8 mouse cellular contexts compared by ENCODE assay signal in genomic region chr19:46347936-46348668, GRCm38 (mm10). TPM values are rescaled to one million over a fixed set of nuclear protein-coding genes. Genes with fewer than 3 reads are reported as not detected.
DNase-seq lines count a peak whose midpoint lies in the region; ATAC-seq and TF ChIP-seq lines count a peak whose summit lies in the region.

No protein-coding gene starts in this region.

- no peaks in the 10 kb centered on the region for H3K9me3 ChIP-seq in limb, embryonic 14.5 days (ENCODE audit: control insufficient read depth, low read length)
- H3K9me3 ChIP-seq in stomach, embryonic 16.5 days (replicated peaks; ENCODE audit: control insufficient read depth, low read length), result no peaks in the 10 kb centered on the region

- no peak for DNase-seq in cerebellum, adult 2 months
- no peak for DNase-seq in cerebellum, adult 11-12 months
- no peak for DNase-seq in testis, postnatal 14 days (ENCODE audit: low spot score)
- peak; percentile 39 for DNase-seq in limb, embryonic 14.5 days (ENCODE audit: low spot score)
- no peak for DNase-seq in right cerebral cortex, postnatal 14 days
- no peak for DNase-seq in thymus, postnatal 25 days

- no peaks in the 10 kb centered on the region for H3K36me3 ChIP-seq in testis, adult 2 months (ENCODE audit: control insufficient read depth, insufficient read depth, low read length)
- no peaks in the 10 kb centered on the region for H3K36me3 ChIP-seq in limb, embryonic 14.5 days (ENCODE audit: control insufficient read depth, insufficient read depth, low read length)
- no peaks in the 10 kb centered on the region for H3K36me3 ChIP-seq in stomach, embryonic 16.5 days (ENCODE audit: control insufficient read depth, insufficient read depth, low read length)

- H3K4me2 ChIP-seq in limb, embryonic 14.5 days (replicated peaks; ENCODE audit: low read depth, low read length, severe bottlenecking), result peak overlapping the region; percentile 85
- H3K4me2 ChIP-seq in stomach, embryonic 16.5 days (ENCODE audit: low read depth, low read length), result peak overlapping the region; percentile 81

- H3K9ac ChIP-seq in limb, embryonic 14.5 days (ENCODE audit: low read depth, low read length, severe bottlenecking), result peak overlapping the region; percentile 80
- peak overlapping the region; percentile 89 for H3K9ac ChIP-seq in stomach, embryonic 16.5 days (ENCODE audit: low read length)

- no peaks in the 10 kb centered on the region for H3K27me3 ChIP-seq in cerebellum, adult 2 months (ENCODE audit: control insufficient read depth, insufficient read depth, low read length)
- no peaks in the 10 kb centered on the region for H3K27me3 ChIP-seq in testis, adult 2 months (ENCODE audit: control insufficient read depth, insufficient read depth, low read length)
- H3K27me3 ChIP-seq in limb, embryonic 14.5 days (ENCODE audit: control insufficient read depth, insufficient read depth, low read length), result no peaks in the 10 kb centered on the region
- no peaks in the 10 kb centered on the region for H3K27me3 ChIP-seq in stomach, embryonic 16.5 days (ENCODE audit: control insufficient read depth, insufficient read depth, low read length)

- peak overlapping the region; percentile 97 for H3K27ac ChIP-seq in cerebellum, adult 2 months (ENCODE audit: insufficient read depth, low read length)
- peak overlapping the region; percentile 84 for H3K27ac ChIP-seq in testis, adult 2 months (ENCODE audit: control insufficient read depth, insufficient read depth, low read depth, low read length)
- H3K27ac ChIP-seq in limb, embryonic 14.5 days (replicated peaks; ENCODE audit: low read depth, low read length), result peak overlapping the region; percentile 79
- peak overlapping the region; percentile 76 for H3K27ac ChIP-seq in stomach, embryonic 16.5 days (ENCODE audit: low read length)

- no peak for TF ChIP-seq POLR2A in cerebellum, adult 2 months (IDR thresholded peaks at IDR 0.05; ENCODE audit: borderline replicate concordance, insufficient read depth, low read length)
- TF ChIP-seq POLR2A in testis, adult 2 months (IDR thresholded peaks at IDR 0.05; ENCODE audit: control insufficient read depth, low read depth, low read length), result no peak
- TF ChIP-seq POLR2A in limb, embryonic 14.5 days (IDR thresholded peaks at IDR 0.05; ENCODE audit: borderline replicate concordance, extremely low read depth, insufficient read depth, insufficient read length), result no peak

- H3K4me1 ChIP-seq in cerebellum, adult 2 months (ENCODE audit: control insufficient read depth, insufficient read depth, low read length), result peaks cover 5% of the 10 kb centered on the region
- H3K4me1 ChIP-seq in testis, adult 2 months (ENCODE audit: control insufficient read depth, insufficient read depth, low read length), result peaks cover 12% of the 10 kb centered on the region
- 0 out of 2 replicates have a peak, but pooled peaks cover 7% of the 10 kb centered on the region for H3K4me1 ChIP-seq in limb, embryonic 14.5 days (ENCODE audit: control insufficient read depth, insufficient read depth, low read length)
- peaks cover 13% of the 10 kb centered on the region for H3K4me1 ChIP-seq in stomach, embryonic 16.5 days (ENCODE audit: control insufficient read depth, insufficient read depth, low read length)

- WGBS in cerebellum, adult 2 months, result 19% methylated on average over 14 of the region's 14 CpGs
- WGBS in limb, embryonic 14.5 days, result 27% methylated on average over 14 of the region's 14 CpGs
- WGBS in stomach, embryonic 16.5 days, result 28% methylated on average over 14 of the region's 14 CpGs

- no peak for ATAC-seq in limb, embryonic 14.5 days (ENCODE audit: low FRiP score, low read depth)
- ATAC-seq in stomach, embryonic 16.5 days (ENCODE audit: insufficient read depth, low FRiP score), result peak; percentile 4; the same call in 1 of the 2 replicates

- TF ChIP-seq CTCF in cerebellum, adult 2 months (IDR thresholded peaks at IDR 0.05; ENCODE audit: borderline replicate concordance, insufficient read depth, low read depth, low read length), result no peak
- TF ChIP-seq CTCF in testis, adult 2 months (IDR thresholded peaks at IDR 0.05; ENCODE audit: control insufficient read depth, insufficient read depth, insufficient replicate concordance, low read depth, low read length), result no peak

- H3K4me3 ChIP-seq in cerebellum, adult 2 months (replicated peaks; ENCODE audit: insufficient read depth, low read depth, low read length), result peak overlapping the region; percentile 74
- peak overlapping the region; percentile 81 for H3K4me3 ChIP-seq in testis, adult 2 months (ENCODE audit: control insufficient read depth, low read depth, low read length)
- peak overlapping the region; percentile 76 for H3K4me3 ChIP-seq in limb, embryonic 14.5 days (replicated peaks; ENCODE audit: low read length)
- peak overlapping the region; percentile 69 for H3K4me3 ChIP-seq in stomach, embryonic 16.5 days (replicated peaks; ENCODE audit: low read length)

RNA-seq across cellular contexts. Expression of gene 2310034G01Rik, which starts 2.0 kb away (rescaled TPM):
- 1.7 and 2.2 TPM in 2 replicates for polyA plus RNA-seq in cerebellum, adult 2 months (2012; rRNA removed)
- 0.49 and 0.88 TPM in 2 replicates for polyA plus RNA-seq in testis, adult 2 months (2012; rRNA removed)
- 1.6 TPM in 2 replicates for polyA plus RNA-seq in limb, embryonic 14.5 days (2012; rRNA removed)
- 2.1 and 2.7 TPM in 2 replicates for polyA plus RNA-seq in limb, embryonic 14.5 days (2014; fragmentation: Nextera tagmentation; extraction: Ambion mirVana)
- polyA plus RNA-seq in stomach, embryonic 16.5 days (2015; fragmentation: Nextera tagmentation; extraction: Ambion mirVana), result 1.7 and 1.8 TPM in 2 replicates

RNA-seq across cellular contexts. Expression of gene Mfsd13a, which starts 7.2 kb away (rescaled TPM):
- 32.3 and 32.9 TPM in 2 replicates for polyA plus RNA-seq in cerebellum, adult 2 months (2012; rRNA removed)
- polyA plus RNA-seq in testis, adult 2 months (2012; rRNA removed), result 20.0 and 24.3 TPM in 2 replicates
- polyA plus RNA-seq in limb, embryonic 14.5 days (2012; rRNA removed), result 5.4 and 8.0 TPM in 2 replicates
- 3.2 and 3.5 TPM in 2 replicates for polyA plus RNA-seq in limb, embryonic 14.5 days (2014; fragmentation: Nextera tagmentation; extraction: Ambion mirVana)
- 13.8 and 16.8 TPM in 2 replicates for polyA plus RNA-seq in stomach, embryonic 16.5 days (2015; fragmentation: Nextera tagmentation; extraction: Ambion mirVana)

RNA-seq across cellular contexts. Expression of gene Cuedc2, which starts 9.6 kb away (rescaled TPM):
- 258 and 262 TPM in 2 replicates for polyA plus RNA-seq in cerebellum, adult 2 months (2012; rRNA removed)
- 24.5 and 28.4 TPM in 2 replicates for polyA plus RNA-seq in testis, adult 2 months (2012; rRNA removed)
- 110 and 133 TPM in 2 replicates for polyA plus RNA-seq in limb, embryonic 14.5 days (2012; rRNA removed)
- 164 and 169 TPM in 2 replicates for polyA plus RNA-seq in limb, embryonic 14.5 days (2014; fragmentation: Nextera tagmentation; extraction: Ambion mirVana)
- polyA plus RNA-seq in stomach, embryonic 16.5 days (2015; fragmentation: Nextera tagmentation; extraction: Ambion mirVana), result 131 and 133 TPM in 2 replicates

RNA-seq across cellular contexts. Expression of gene Fbxl15, which starts 20.1 kb away (rescaled TPM):
- 38.8 and 41.7 TPM in 2 replicates for polyA plus RNA-seq in cerebellum, adult 2 months (2012; rRNA removed)
- 21.5 and 23.5 TPM in 2 replicates for polyA plus RNA-seq in testis, adult 2 months (2012; rRNA removed)
- 10.8 and 15.6 TPM in 2 replicates for polyA plus RNA-seq in limb, embryonic 14.5 days (2012; rRNA removed)
- polyA plus RNA-seq in limb, embryonic 14.5 days (2014; fragmentation: Nextera tagmentation; extraction: Ambion mirVana), result 13.5 and 15.5 TPM in 2 replicates
- polyA plus RNA-seq in stomach, embryonic 16.5 days (2015; fragmentation: Nextera tagmentation; extraction: Ambion mirVana), result 14.1 and 16.0 TPM in 2 replicates

RNA-seq across cellular contexts. Expression of gene Psd, which starts 21.1 kb away (rescaled TPM):
- 194 and 207 TPM in 2 replicates for polyA plus RNA-seq in cerebellum, adult 2 months (2012; rRNA removed)
- polyA plus RNA-seq in testis, adult 2 months (2012; rRNA removed), result 53.7 and 65.2 TPM in 2 replicates
- polyA plus RNA-seq in limb, embryonic 14.5 days (2012; rRNA removed), result 7.8 and 8.9 TPM in 2 replicates
- polyA plus RNA-seq in limb, embryonic 14.5 days (2014; fragmentation: Nextera tagmentation; extraction: Ambion mirVana), result 5.3 and 5.5 TPM in 2 replicates
- 22.1 and 23.0 TPM in 2 replicates for polyA plus RNA-seq in stomach, embryonic 16.5 days (2015; fragmentation: Nextera tagmentation; extraction: Ambion mirVana)
